Mouse (Mus musculus): ENCODE data around the gene Cntrl.

Cntrl gene

DNA sequence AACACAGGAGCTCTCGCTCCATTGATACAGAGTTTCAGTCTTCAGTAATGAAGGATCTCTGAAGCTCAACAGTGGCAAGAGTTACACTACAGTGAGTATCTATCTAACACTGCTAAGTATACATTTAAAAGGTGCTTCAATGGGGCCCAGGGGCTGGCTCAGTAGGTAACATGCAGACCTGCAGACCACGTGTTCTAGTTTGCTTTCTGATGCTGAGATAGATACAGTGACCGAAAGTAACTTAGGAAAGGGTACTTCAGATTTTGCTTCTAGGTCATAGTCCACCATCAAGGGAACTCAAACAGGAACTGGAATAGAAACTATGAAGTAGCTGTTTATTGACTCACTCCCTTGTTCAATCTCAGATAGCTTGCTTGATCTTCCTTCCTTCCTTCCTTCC is 102.4 kb downstream of the Cntrl start:
- in situ Hi-C loops (cut with MboI; ENCODE audit: unreplicated experiment in 2 of 2) = loop anchor here (5.0 to 25.0 kb wide), 3 partner anchors 61 to 293 kb away; partner anchors contain the start of gene 4930568D16Rik (in 2 of the 2)

- in situ Hi-C loops (cut with MboI; ENCODE audit: unreplicated experiment in 2 of 2) = loop anchor here (5.0 to 25.0 kb wide), 3 partner anchors 59 to 291 kb away; partner anchors contain the start of gene 4930568D16Rik (in 2 of the 2)
Measured at GRCm38 (mm10) chr2:35213345-35213910, 104.1 kb downstream of the Cntrl start.

- in situ Hi-C loops (cut with MboI; ENCODE audit: unreplicated experiment in 2 of 2) = loop anchor here (5.0 to 25.0 kb wide), 3 partner anchors 57 to 290 kb away; partner anchors contain the start of gene 4930568D16Rik (in 2 of the 2)
Measured at GRCm38 (mm10) chr2:35214881-35215358, 105.6 kb downstream of the Cntrl start.

DNA sequence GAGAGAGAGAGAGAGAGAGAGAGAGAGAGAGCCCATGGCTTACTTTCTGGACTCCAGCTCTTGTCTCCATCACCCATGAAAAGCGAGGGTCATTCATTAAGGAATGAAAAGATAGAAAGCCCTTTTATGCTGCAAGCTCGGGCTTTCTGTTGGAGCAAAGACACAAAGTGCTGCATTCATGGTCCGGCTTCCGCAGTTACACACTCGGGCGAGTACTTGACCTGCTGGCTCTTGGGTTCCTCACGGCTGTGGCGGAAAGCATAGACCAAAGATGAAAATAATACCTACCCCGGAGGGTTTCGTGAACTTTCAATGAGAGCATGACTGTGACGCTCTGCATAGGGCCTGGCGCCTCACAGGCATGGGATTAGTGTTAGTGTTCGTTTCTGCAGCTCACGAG is 106.1 kb downstream of the Cntrl start:
- in situ Hi-C loops (cut with MboI; ENCODE audit: unreplicated experiment in 2 of 2) = loop anchor here (10.0 to 25.0 kb wide), 2 partner anchors 147 to 289 kb away; partner anchors contain the start of gene 4930568D16Rik (in 2 of the 2)

DNA sequence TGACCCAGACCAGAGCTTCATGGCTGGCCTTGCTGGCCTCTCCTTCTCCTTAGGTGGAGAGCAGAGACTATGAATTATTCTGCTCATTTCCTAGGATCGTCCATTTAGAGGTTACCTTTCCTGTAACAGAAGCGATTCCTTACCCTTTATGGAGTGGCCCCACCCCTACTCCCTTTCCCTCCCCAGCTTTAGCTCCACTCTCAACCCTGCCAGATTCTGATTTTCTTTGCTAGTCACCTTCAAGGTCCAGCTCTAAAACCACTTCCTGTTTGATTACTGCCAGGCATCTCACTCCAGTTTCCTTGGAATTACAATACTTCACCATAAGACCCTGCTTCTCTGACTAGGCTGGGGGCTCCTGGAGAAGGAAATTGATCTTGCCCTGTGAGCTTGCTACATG is 107.4 kb downstream of the Cntrl start:
- in situ Hi-C loops (cut with MboI; ENCODE audit: unreplicated experiment in 2 of 2) = loop anchor here (10.0 to 25.0 kb wide), 2 partner anchors 146 to 288 kb away; partner anchors contain the start of gene 4930568D16Rik (in 2 of the 2)

- in situ Hi-C loops (cut with MboI; ENCODE audit: unreplicated experiment in 2 of 2) = loop anchor here (10.0 to 25.0 kb wide), 2 partner anchors 144 to 286 kb away; partner anchors contain the start of gene 4930568D16Rik (in 2 of the 2)
Measured at GRCm38 (mm10) chr2:35218736-35219135, 109.4 kb downstream of the Cntrl start.

GRCm38 (mm10) chr2:35222822-35223391 is 113.6 kb downstream of the Cntrl start:
- in situ Hi-C loops (cut with MboI; ENCODE audit: unreplicated experiment in 2 of 2) = loop anchor here (10.0 to 25.0 kb wide), 2 partner anchors 139 to 292 kb away; partner anchors contain the start of gene 4930568D16Rik (in 2 of the 2)

DNA sequence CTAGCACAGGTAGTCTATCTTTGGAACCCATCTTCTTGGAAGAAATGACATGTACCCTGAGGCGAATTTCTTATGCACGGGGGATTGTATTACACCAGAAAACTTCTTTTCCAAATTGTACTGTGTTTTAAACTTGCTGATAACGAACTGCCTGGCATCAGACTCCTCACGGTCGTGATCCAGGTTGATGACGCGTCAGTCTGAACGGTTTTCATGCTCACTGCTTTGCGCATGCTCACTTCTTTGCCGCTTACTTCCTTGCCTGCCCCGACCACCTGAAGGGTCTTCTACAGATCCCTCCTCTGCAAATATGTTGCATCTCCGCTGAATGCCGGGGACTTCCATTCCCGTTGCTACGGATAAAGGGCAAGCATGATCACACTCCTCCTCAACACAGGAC is 115.0 kb downstream of the Cntrl start:
- in situ Hi-C loops (cut with MboI; ENCODE audit: unreplicated experiment in 2 of 2) = loop anchor here (10.0 to 25.0 kb wide), 2 partner anchors 138 to 291 kb away; partner anchors contain the start of gene 4930568D16Rik (in 2 of the 2)

- in situ Hi-C loops (cut with MboI; ENCODE audit: unreplicated experiment in 2 of 2) = loop anchor here in 1 of 2 experiments (10.0 kb wide), 1 partner anchor 287 kb away; no protein-coding TSS in a partner anchor
Measured at GRCm38 (mm10) chr2:35228145-35228544, 118.9 kb downstream of the Cntrl start.
